Mouse (Mus musculus): Measurements from ENCODE around the gene Zfhx3.

DNA sequence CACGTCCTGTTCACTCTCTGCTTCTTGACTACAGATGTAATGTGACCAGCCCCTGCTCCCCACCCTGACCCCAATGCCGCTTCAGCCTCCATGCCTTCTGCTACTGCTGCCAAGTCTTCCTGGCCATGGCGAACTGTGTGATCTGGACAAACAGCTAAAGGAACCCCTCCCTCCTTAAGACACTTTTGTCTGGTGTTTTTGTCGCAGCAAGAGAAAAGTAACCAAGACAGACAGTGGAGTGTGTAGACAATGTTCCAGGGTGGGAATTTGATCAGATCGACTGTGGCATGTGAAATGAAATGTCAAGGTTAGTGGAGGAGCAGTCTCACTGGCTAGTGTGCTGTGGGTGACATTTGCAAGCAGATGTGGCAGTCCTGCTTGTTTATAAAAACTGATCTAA, 132.7 kb downstream of the Zfhx3 start:
- TF ChIP-seq POLR2A (IDR thresholded peaks at IDR 0.05; ENCODE audit: extremely low read depth, insufficient read depth, low read length) (no peak), CTCF (IDR thresholded peaks at IDR 0.05; ENCODE audit: low read depth, low read length) (no peak)
